Mouse (Mus musculus): ENCODE measurements around the gene Ston2. TPM values are rescaled to one million over a fixed set of nuclear protein-coding genes. Genes with fewer than 3 reads are reported as not detected.

Gene Ston2
- total and polyA plus RNA-seq, 2 experiments from 2014 or later: 7.7 to 21.9 TPM

- DNase-seq (ENCODE audit: low spot score) (no peak), ATAC-seq (no peak)
- Histone ChIP-seq H3K4me1 (ENCODE audit: insufficient read depth, low read length) (no peaks in the 10 kb centered on the region), H3K9me3 (ENCODE audit: low read length) (no peaks in the 10 kb centered on the region), H3K9ac (replicated peaks; ENCODE audit: low read length) (no peak overlapping the region), H3K36me3 (ENCODE audit: insufficient read depth, low read length) (no peaks in the 10 kb centered on the region), H3K27ac (no peak overlapping the region), H3K27me3 (ENCODE audit: insufficient read depth, low read length) (no peaks in the 10 kb centered on the region), H3K4me2 (ENCODE audit: low read depth, low read length) (no peak overlapping the region), H3K4me3 (ENCODE audit: low read length) (no peak overlapping the region)
- WGBS: 82% methylated on average over 12 of the region's 12 CpGs
- TF ChIP-seq CTCF (IDR thresholded peaks at IDR 0.05; ENCODE audit: low read depth): no peak
These were observed 14.5 kb upstream of the Ston2 start for GRCm38 (mm10) chr12:91802586-91803206.

- 55% methylated on average over 6 of the region's 6 CpGs for WGBS
These were observed 12.7 kb upstream of the Ston2 start for GRCm38 (mm10) chr12:91800861-91801385.

GRCm38 (mm10) chr12:91799821-91800335 is 11.7 kb upstream of the Ston2 start:
- no peak overlapping the region for H3K4me2 ChIP-seq (ENCODE audit: low read depth, low read length)
- DNase-seq (ENCODE audit: low spot score) (no peak), ATAC-seq (no peak)
- WGBS: 78% methylated on average over 12 of the region's 12 CpGs
- H3K9me3 ChIP-seq (ENCODE audit: low read length): no peaks in the 10 kb centered on the region
- no peak overlapping the region for H3K4me3 ChIP-seq (ENCODE audit: low read length)
- no peak for TF ChIP-seq CTCF (IDR thresholded peaks at IDR 0.05; ENCODE audit: low read depth)
- H3K27ac ChIP-seq: no peak overlapping the region
- H3K36me3 ChIP-seq (ENCODE audit: insufficient read depth, low read length): no peaks in the 10 kb centered on the region
- H3K9ac ChIP-seq (replicated peaks; ENCODE audit: low read length): no peak overlapping the region
- H3K27me3 ChIP-seq (ENCODE audit: insufficient read depth, low read length): no peaks in the 10 kb centered on the region
- no peaks in the 10 kb centered on the region for H3K4me1 ChIP-seq (ENCODE audit: insufficient read depth, low read length)

More at GRCm38 (mm10) chr12:91800861-91801385, 12.7 kb upstream of the Ston2 start:
- Histone ChIP-seq H3K4me3 (ENCODE audit: low read length) (no peak overlapping the region), H3K9me3 (ENCODE audit: low read length) (no peaks in the 10 kb centered on the region), H3K4me2 (ENCODE audit: low read depth, low read length) (no peak overlapping the region), H3K4me1 (ENCODE audit: insufficient read depth, low read length) (no peaks in the 10 kb centered on the region), H3K36me3 (ENCODE audit: insufficient read depth, low read length) (no peaks in the 10 kb centered on the region), H3K9ac (replicated peaks; ENCODE audit: low read length) (no peak overlapping the region), H3K27ac (no peak overlapping the region), H3K27me3 (ENCODE audit: insufficient read depth, low read length) (no peaks in the 10 kb centered on the region)
- TF ChIP-seq CTCF (IDR thresholded peaks at IDR 0.05; ENCODE audit: low read depth): no peak
- no peak for ATAC-seq
- DNase-seq (ENCODE audit: low spot score): no peak

DNA sequence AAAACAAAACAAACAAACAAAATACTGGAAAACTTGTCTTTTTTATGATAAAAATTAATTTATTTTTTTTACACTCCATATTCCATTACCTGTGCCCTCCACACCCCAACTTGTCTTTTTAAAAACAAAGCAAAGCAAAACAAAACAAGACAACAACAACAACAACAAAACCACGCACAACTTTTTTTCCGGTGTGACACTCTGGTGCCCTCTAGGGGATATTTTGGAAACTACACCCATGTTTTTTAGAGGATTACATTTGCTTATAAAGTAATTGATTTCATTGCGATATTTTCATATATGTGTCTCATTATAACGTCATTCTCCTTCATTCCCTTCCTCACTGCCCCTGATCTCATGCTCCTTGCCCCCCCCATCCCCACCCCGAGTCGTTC is 11.2 kb upstream of the Ston2 start:
- H3K4me1 ChIP-seq (ENCODE audit: insufficient read depth, low read length): no peaks in the 10 kb centered on the region
- DNase-seq (ENCODE audit: low spot score): peak; percentile 53
- ATAC-seq: no peak

DNA sequence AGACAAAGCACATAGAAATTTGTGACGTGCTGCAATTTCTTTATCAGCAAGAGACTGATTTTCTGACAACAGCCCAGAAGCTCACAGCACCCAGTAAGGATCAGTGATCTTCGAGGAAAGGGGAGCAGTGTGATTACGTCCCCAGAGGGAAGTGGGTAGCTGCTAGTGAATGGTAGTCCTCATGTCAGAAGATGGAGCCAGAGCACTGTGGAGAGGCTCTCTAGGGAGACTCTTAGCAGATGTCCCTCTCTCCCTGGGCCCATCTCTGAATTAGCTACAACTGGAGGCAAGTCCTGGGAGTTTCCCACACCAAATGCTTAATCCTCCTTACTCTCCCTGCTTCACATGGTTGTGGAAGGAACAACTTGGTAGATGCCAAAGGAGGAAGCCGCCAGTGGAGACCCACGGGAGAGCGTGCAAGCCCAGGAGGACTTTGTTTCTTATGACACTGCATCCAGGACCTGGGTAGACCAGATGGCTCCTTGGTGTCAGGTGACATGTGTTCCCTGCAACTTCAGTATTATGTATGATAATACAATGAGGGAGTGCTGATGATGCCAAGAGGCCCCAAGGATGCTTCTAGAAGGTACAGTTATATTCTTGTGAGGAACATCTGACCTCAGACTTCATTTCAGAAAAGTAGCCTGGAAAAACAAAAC is 10.7 kb upstream of the Ston2 start:
- Histone ChIP-seq H3K9ac (replicated peaks; ENCODE audit: low read length) (no peak overlapping the region), H3K36me3 (ENCODE audit: insufficient read depth, low read length) (no peaks in the 10 kb centered on the region), H3K27me3 (ENCODE audit: insufficient read depth, low read length) (no peaks in the 10 kb centered on the region), H3K27ac (no peak overlapping the region), H3K4me3 (ENCODE audit: low read length) (no peak overlapping the region), H3K9me3 (ENCODE audit: low read length) (no peaks in the 10 kb centered on the region), H3K4me2 (ENCODE audit: low read depth, low read length) (no peak overlapping the region), H3K4me1 (ENCODE audit: insufficient read depth, low read length) (no peaks in the 10 kb centered on the region)
- TF ChIP-seq CTCF (IDR thresholded peaks at IDR 0.05; ENCODE audit: low read depth): no peak
- ATAC-seq: no peak
- no peak for DNase-seq (ENCODE audit: low spot score)
- WGBS: 80% methylated on average over 6 of the region's 6 CpGs

More for the DNA sequence above, 11.2 kb upstream of the Ston2 start:
- Histone ChIP-seq H3K27ac (no peak overlapping the region), H3K9me3 (ENCODE audit: low read length) (no peaks in the 10 kb centered on the region), H3K4me3 (ENCODE audit: low read length) (no peak overlapping the region), H3K4me2 (ENCODE audit: low read depth, low read length) (no peak overlapping the region), H3K36me3 (ENCODE audit: insufficient read depth, low read length) (no peaks in the 10 kb centered on the region), H3K27me3 (ENCODE audit: insufficient read depth, low read length) (no peaks in the 10 kb centered on the region), H3K9ac (replicated peaks; ENCODE audit: low read length) (no peak overlapping the region)
- WGBS: 21% methylated on average over 6 of the region's 6 CpGs
- TF ChIP-seq CTCF (IDR thresholded peaks at IDR 0.05; ENCODE audit: low read depth): peak; percentile 85

DNA sequence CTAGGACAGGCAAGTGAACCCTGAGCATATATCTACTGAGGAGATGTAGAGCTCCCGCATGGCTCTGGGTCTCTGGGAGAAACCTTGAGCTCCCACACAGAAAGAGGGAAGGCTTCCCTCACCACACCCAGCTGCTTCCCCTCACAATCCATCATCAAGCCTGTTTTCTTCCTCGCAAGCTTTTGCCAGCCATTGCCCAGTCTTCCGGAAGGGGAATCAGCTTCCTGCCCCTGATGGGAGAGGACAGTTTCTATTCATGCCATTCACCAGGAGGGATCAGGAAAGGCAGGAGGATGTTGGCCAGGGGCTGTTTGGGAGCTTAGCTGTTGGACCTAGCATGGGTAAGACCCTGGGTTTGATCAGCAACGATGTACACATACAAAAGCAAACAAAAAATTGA is 8.6 kb upstream of the Ston2 start:
- 56% methylated on average over 4 of the region's 4 CpGs for WGBS
- Histone ChIP-seq H3K4me1 (ENCODE audit: insufficient read depth, low read length) (no peaks in the 10 kb centered on the region), H3K9ac (replicated peaks; ENCODE audit: low read length) (no peak overlapping the region), H3K27me3 (ENCODE audit: insufficient read depth, low read length) (no peaks in the 10 kb centered on the region), H3K27ac (no peak overlapping the region), H3K36me3 (ENCODE audit: insufficient read depth, low read length) (no peaks in the 10 kb centered on the region), H3K9me3 (ENCODE audit: low read length) (no peaks in the 10 kb centered on the region), H3K4me3 (ENCODE audit: low read length) (no peak overlapping the region), H3K4me2 (ENCODE audit: low read depth, low read length) (no peak overlapping the region)
- DNase-seq (ENCODE audit: low spot score): no peak
- no peak for TF ChIP-seq CTCF (IDR thresholded peaks at IDR 0.05; ENCODE audit: low read depth)
- ATAC-seq: no peak

DNA sequence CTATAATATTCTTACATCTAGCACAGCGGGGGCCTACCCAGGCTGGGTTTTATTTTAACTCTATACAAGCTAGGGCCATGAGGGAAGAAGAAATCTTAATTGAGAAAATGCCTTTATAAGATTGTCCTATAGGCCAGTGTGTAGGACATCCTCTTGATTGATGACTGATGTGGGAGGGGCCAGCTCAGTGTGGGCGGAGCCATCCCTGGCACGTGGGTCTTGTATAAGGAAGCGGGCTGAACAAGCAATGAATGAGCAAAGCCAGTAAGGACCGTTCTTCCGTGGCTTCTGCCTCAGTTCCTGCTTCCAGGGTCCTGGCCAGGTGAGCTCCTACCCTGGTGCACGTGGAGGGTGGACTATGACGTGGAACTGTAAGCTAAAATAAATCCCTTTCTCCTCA is 5.1 kb upstream of the Ston2 start:
- Histone ChIP-seq H3K27ac (no peak overlapping the region), H3K4me2 (ENCODE audit: low read depth, low read length) (no peak overlapping the region), H3K36me3 (ENCODE audit: insufficient read depth, low read length) (no peaks in the 10 kb centered on the region), H3K27me3 (ENCODE audit: insufficient read depth, low read length) (no peaks in the 10 kb centered on the region), H3K9me3 (ENCODE audit: low read length) (no peaks in the 10 kb centered on the region), H3K4me3 (ENCODE audit: low read length) (no peak overlapping the region), H3K9ac (replicated peaks; ENCODE audit: low read length) (no peak overlapping the region), H3K4me1 (ENCODE audit: insufficient read depth, low read length) (no peaks in the 10 kb centered on the region)
- no peak for ATAC-seq
- no peak for DNase-seq (ENCODE audit: low spot score)
- 78% methylated on average over 8 of the region's 8 CpGs for WGBS
- TF ChIP-seq CTCF (IDR thresholded peaks at IDR 0.05; ENCODE audit: low read depth): no peak

Measured in hindbrain, postnatal 0 days (tissue).